Mouse (Mus musculus) forebrain, embryonic 16.5 days (tissue): Measurements from ENCODE around the gene Ptprr. TPM values are rescaled to one million over a fixed set of nuclear protein-coding genes. Genes with fewer than 3 reads are reported as not detected.

Source experiments
- ATAC-seq: fragments of 200-750 bp; cut with Nextera tagmentation; 2 replicates; pipeline ENCODE4 v1.8.0; 2017; ENCODE audit warnings: mild to moderate bottlenecking, moderate library complexity
- H3K27ac ChIP-seq: fragments of 300-500 bp; sonication (generic); 2 replicates; pipeline ENCODE4 v1.5.1; 2014; ENCODE audit warnings: low read length, control low read depth
- H3K27me3 ChIP-seq: fragments of 300-500 bp; sonication (generic); replicated peaks from 2 replicates; pipeline ENCODE4 v1.6.1; 2014; ENCODE audit warnings: low read length; ENCODE audit not compliant: control insufficient read depth, insufficient read depth
- H3K36me3 ChIP-seq: fragments of 300-500 bp; sonication (generic); 2 replicates; pipeline ENCODE4 v1.6.1; 2014; ENCODE audit not compliant: control insufficient read depth, insufficient read depth
- H3K4me1 ChIP-seq: fragments of 300-500 bp; sonication (generic); replicated peaks from 2 replicates; pipeline ENCODE4 v1.6.1; 2014; ENCODE audit warnings: low read length; ENCODE audit not compliant: control insufficient read depth, insufficient read depth
- H3K4me2 ChIP-seq: fragments of 300-500 bp; sonication (generic); 2 replicates; pipeline ENCODE4 v1.6.1; 2014; ENCODE audit warnings: mild to moderate bottlenecking, low read length, control low read depth
- H3K4me3 ChIP-seq: fragments of 300-500 bp; sonication (generic); replicated peaks from 2 replicates; pipeline ENCODE4 v1.5.1; 2014; ENCODE audit warnings: mild to moderate bottlenecking, low read length, control low read depth
- H3K9ac ChIP-seq: fragments of 300-500 bp; sonication (generic); replicated peaks from 2 replicates; pipeline ENCODE4 v1.6.1; 2014; ENCODE audit warnings: low read depth, low read length, control low read depth
- H3K9me3 ChIP-seq: fragments of 300-500 bp; sonication (generic); 2 replicates; pipeline ENCODE4 v1.6.1; 2016; ENCODE audit warnings: low read length; ENCODE audit not compliant: control insufficient read depth
- WGBS: fragments of 180-500 bp; shearing (Covaris S2); extraction: QIAGEN DNeasy Blood & Tissue Kit; methylation state at CpG from one replicate; pipeline ENCODE4 v1.1.7; 2014; 5-methylcytosine and 5-hydroxymethylcytosine counted together
- polyA plus RNA-seq: library from polyadenylated mRNA; unstranded; fragments of >200 nt; fragmentation: Nextera tagmentation; extraction: Ambion mirVana; gene quantifications from 2 replicates; pipeline ENCODE4 v1.2.1, GENCODE M21; 2015

The Ptprr gene
- polyA plus RNA-seq, 1 experiment from 2014 or later = 13.4 TPM

DNA sequence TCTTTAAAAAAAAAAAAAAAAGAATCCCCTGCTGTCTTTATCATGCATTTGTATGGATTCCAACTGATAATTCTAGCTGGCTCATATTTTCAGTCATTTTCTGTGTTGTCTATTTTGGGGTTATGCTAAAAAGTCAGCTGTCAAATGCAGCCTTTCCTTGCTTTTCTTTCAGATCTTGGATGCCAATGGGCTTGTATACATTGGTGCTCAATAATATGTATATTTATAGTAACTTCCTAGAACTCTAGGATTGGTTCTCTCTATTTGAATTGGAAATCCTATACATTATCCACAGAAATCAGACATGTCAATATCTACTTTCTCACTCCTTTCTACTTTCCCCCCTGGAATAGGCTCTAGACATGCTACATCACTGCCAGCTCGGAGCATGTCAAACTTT is 90.7 kb downstream of the Ptprr start:
- peak; percentile 52; the same call in 1 of the 2 replicates for ATAC-seq
- no peak overlapping the region for H3K9ac ChIP-seq
- H3K9me3 ChIP-seq = peaks cover 2% of the 10 kb centered on the region; the same call in 1 of the 2 replicates
- H3K4me1 ChIP-seq = no peaks in the 10 kb centered on the region
- WGBS = 70% methylated on average over 1 of the region's 1 CpGs
- no peak overlapping the region for H3K4me2 ChIP-seq
- H3K27me3 ChIP-seq = no peaks in the 10 kb centered on the region
- H3K4me3 ChIP-seq = no peak overlapping the region
- H3K27ac ChIP-seq = no peak overlapping the region
- no peaks in the 10 kb centered on the region for H3K36me3 ChIP-seq

DNA sequence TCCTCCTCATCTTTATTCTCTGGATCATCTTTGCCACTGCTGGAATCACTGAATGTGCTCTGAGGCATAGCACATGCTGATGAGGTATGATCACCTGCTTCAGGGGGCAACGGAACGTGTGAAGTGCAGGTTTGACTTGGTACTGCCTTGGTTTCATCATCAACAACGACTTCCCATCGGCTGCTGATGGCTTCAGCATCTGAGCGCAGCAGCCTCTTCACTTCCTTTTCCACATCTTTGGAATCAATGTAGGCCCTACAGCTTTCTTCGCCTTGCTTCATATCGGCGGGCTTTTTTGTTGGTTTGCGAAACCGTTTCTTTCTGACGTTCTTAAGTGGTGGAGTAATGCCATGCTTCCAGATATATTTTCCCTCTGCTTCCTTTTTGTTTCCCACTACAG is 94.9 kb downstream of the Ptprr start:
- Histone ChIP-seq H3K27me3 (no peaks in the 10 kb centered on the region), H3K4me1 (no peaks in the 10 kb centered on the region), H3K4me3 (no peak overlapping the region), H3K9ac (no peak overlapping the region), H3K36me3 (no peaks in the 10 kb centered on the region), H3K4me2 (no peak overlapping the region), H3K9me3 (peaks cover 2% of the 10 kb centered on the region; the same call in 1 of the 2 replicates), H3K27ac (no peak overlapping the region)
- 97% methylated on average over 11 of the region's 11 CpGs for WGBS
- ATAC-seq = no peak

DNA sequence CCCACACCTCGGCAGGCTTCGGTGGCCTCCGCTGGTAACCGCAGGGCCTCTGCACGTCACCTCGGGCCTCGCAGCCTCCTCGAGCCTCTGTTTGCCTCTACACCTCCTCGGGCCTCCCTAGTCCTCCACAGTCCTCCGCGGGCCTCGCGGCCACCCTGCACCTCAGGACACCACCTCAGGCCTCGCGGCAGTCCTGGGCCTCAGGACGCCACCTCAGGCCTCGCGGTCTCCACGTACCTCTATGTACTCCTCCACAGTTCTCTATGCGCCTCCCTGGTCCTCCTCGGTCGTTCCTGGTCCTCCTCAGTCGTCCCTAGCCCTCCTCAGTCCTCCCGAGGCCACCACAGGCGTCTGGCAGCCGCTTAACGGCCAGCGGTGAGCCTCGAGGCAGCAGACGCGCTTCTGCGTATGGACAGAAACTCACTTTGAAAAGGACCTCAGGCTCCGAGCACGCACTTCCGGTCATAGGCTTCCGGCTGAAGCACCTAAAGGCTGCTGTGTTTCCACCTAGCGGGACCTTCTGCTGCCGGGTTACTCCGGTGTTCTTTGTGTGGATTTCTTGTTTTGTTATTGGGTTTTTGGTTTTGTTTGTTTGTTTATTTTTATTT is 96.0 kb downstream of the Ptprr start, which contains the start of gene 4933416C03Rik:
Gene 4933416C03Rik, minus strand, starts transcription at position 51 of the 608 bp plus-strand sequence.
- H3K9ac ChIP-seq = no peak within 1 kb of the TSS
- H3K36me3 ChIP-seq = no peaks in the 10 kb centered on the region
- no peaks in the 10 kb centered on the region for H3K4me1 ChIP-seq
- H3K4me3 ChIP-seq = no peak within 1 kb of the TSS
- H3K27me3 ChIP-seq = no peaks in the 10 kb centered on the region
- ATAC-seq = no peak
- WGBS = 95% methylated on average over 38 of the region's 39 CpGs
- H3K27ac ChIP-seq = no peak within 1 kb of the TSS
- peaks cover 2% of the 10 kb centered on the region; the same call in 1 of the 2 replicates for H3K9me3 ChIP-seq
- no peak within 1 kb of the TSS for H3K4me2 ChIP-seq

DNA sequence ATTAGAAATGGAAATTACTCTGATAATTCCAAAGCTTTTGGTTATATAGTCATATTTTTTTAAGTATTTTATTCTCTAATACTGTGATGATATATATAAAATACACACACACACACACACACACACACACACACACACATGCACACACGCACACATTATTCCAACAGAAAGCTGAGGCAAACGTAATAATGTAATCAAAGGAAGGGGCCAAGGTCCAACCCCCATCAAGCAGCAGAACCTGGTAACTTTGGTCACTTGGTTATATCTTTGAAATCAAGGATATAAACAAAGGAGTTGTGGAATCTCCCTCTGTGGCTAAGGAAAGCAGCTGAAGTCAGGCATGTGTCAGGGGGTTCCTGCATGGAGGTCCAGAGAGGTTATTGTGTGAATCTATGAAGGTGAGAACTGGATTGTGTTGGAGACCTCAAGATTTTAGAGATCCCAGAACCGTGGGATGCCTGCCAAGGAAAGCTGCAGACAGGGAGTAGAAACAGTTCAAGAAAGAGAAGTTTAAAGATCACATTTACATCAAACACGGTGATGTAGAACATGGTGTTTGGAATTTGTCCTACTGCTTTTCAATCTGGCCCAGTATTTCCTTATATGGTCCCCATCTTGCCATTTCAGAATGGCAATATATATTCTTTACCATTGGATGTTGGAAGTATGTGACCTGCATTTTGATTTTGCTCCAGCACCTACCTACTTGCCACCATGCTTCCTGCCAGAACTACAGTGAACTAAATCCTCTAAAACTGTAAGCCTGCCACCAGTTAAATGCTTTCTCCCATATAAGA is 98.1 kb downstream of the Ptprr start:
- Histone ChIP-seq H3K36me3 (no peaks in the 10 kb centered on the region), H3K27ac (no peak overlapping the region), H3K4me3 (no peak overlapping the region), H3K4me2 (no peak overlapping the region), H3K9ac (no peak overlapping the region), H3K9me3 (peaks cover 2% of the 10 kb centered on the region; the same call in 1 of the 2 replicates), H3K4me1 (no peaks in the 10 kb centered on the region), H3K27me3 (no peaks in the 10 kb centered on the region)
- WGBS = 75% methylated on average over 4 of the region's 4 CpGs
- ATAC-seq = no peak

DNA sequence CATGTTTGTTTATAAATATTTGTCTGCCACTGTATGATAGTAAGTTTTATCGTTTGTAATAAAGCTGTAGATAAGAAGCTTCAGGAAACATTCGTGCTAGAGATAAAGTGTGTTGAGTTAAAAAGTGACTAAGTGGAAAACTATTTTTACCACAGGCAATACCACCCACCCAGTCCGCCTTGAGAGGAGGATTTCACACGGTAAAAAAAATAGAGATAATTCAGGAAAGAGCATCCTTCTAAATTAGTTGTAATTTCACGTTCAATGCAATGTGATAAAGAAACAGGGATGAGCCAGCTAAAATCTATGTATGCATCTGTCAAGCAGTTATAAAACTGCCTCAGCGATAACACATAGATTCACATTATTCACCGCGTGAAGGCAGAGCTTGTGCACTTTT is 99.0 kb downstream of the Ptprr start:
- no peak overlapping the region for H3K4me2 ChIP-seq
- no peak for ATAC-seq
- no peak overlapping the region for H3K4me3 ChIP-seq
- H3K27me3 ChIP-seq = no peaks in the 10 kb centered on the region
- H3K36me3 ChIP-seq = no peaks in the 10 kb centered on the region
- peaks cover 2% of the 10 kb centered on the region; the same call in 1 of the 2 replicates for H3K9me3 ChIP-seq
- WGBS = 82% methylated on average over 8 of the region's 8 CpGs
- no peak overlapping the region for H3K27ac ChIP-seq
- no peaks in the 10 kb centered on the region for H3K4me1 ChIP-seq
- H3K9ac ChIP-seq = no peak overlapping the region

DNA sequence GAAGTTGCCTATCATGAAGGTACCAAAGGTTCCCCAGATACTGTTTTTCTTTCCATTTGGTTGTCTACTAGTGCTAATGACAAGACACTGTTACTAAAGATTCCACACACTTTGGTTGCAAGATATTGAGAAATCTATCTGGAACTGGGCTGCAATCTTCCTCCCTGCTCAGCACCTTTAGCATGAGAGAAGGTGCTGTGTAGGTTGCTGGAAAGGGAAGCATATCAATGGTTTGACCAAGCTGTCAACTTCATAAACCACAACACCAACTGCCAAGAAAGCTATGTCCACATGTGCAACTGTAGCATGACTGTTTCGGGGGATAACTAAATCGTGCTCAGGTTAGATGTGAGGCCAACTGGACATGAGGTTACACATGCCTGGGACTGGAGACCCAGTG is 103.5 kb downstream of the Ptprr start:
- ATAC-seq = no peak
- H3K27me3 ChIP-seq = no peaks in the 10 kb centered on the region
- no peaks in the 10 kb centered on the region for H3K4me1 ChIP-seq
- WGBS = 91% methylated on average over 2 of the region's 2 CpGs
- H3K27ac ChIP-seq = no peak overlapping the region
- H3K9me3 ChIP-seq = no peaks in the 10 kb centered on the region
- no peaks in the 10 kb centered on the region for H3K36me3 ChIP-seq
- no peak overlapping the region for H3K4me2 ChIP-seq
- H3K4me3 ChIP-seq = no peak overlapping the region
- no peak overlapping the region for H3K9ac ChIP-seq

DNA sequence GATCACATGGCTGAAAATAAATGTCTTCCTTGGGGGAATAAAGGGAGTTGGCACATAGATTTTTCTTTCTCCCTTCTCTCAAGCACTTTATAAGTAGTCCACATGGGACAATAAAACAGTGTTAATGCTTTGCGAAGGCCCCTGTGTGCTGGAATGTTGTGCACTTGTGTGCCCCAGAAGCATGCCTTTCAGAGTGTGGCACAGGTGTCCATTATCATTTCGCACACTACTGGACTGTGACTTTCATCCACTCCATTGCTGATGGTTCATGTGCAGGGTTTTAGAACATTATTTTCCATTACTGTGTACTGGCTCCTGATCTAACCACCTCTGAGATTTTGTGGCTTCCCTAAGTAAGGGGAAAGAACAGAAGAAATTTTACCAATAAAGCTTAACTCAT is 105.8 kb downstream of the Ptprr start:
- no peak overlapping the region for H3K4me3 ChIP-seq
- no peaks in the 10 kb centered on the region for H3K27me3 ChIP-seq
- no peak for ATAC-seq
- H3K4me2 ChIP-seq = no peak overlapping the region
- H3K9ac ChIP-seq = no peak overlapping the region
- H3K36me3 ChIP-seq = no peaks in the 10 kb centered on the region
- no peaks in the 10 kb centered on the region for H3K4me1 ChIP-seq
- 91% methylated on average over 2 of the region's 2 CpGs for WGBS
- no peaks in the 10 kb centered on the region for H3K9me3 ChIP-seq
- no peak overlapping the region for H3K27ac ChIP-seq

DNA sequence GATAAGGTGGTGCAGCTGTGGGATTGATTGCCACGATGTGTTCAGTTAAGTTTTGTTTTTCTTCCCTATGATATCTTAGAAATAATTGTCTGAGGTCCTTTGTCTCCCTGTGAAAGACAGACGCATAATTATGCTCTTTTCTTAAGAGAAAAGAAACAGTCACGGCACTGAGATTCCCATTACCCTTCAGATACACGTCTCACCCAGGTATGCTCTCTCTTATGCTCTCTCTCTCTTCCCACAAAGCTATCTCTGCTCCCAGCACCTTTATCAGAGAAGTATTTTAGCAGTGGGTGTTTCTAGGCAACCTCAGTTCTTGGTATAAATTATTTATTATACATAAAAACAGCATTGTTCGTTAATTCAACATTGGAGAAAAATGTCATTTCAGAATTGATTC is 107.4 kb downstream of the Ptprr start:
- H3K4me1 ChIP-seq = no peaks in the 10 kb centered on the region
- no peaks in the 10 kb centered on the region for H3K27me3 ChIP-seq
- no peaks in the 10 kb centered on the region for H3K9me3 ChIP-seq
- ATAC-seq = no peak; the same call in 1 of the 2 replicates
- H3K36me3 ChIP-seq = no peaks in the 10 kb centered on the region
- WGBS = 55% methylated on average over 5 of the region's 5 CpGs
- H3K27ac ChIP-seq = no peak overlapping the region
- no peak overlapping the region for H3K4me2 ChIP-seq
- no peak overlapping the region for H3K9ac ChIP-seq
- H3K4me3 ChIP-seq = no peak overlapping the region

DNA sequence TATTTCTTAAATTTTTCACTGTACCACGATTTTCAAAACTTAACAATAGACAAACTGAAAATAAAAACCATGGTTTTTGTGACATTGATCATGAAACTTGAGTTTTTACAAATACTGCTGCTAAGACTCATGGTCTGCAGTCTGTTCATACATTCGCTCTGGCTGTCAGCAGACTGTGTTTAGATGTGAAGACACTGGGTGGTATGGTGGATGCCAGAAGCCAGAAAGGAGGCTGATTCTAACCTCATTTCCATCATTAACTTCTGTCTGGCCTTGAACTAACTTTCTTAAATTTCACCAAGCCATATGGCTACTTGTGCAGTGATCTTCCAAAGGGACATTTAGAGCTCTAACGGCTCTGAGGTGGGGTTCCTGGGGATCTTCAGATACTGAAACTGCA is 112.4 kb downstream of the Ptprr start:
- H3K9me3 ChIP-seq = no peaks in the 10 kb centered on the region
- no peaks in the 10 kb centered on the region for H3K36me3 ChIP-seq
- H3K9ac ChIP-seq = no peak overlapping the region
- H3K27ac ChIP-seq = no peak overlapping the region
- ATAC-seq = no peak
- H3K27me3 ChIP-seq = no peaks in the 10 kb centered on the region
- no peak overlapping the region for H3K4me3 ChIP-seq
- no peaks in the 10 kb centered on the region for H3K4me1 ChIP-seq
- H3K4me2 ChIP-seq = no peak overlapping the region
- WGBS = 67% methylated on average over 3 of the region's 3 CpGs
